Mouse (Mus musculus) layer of hippocampus, postnatal 14 days (tissue): ENCODE measurements around the gene Tcp11l2. TPM values are rescaled to one million over a fixed set of nuclear protein-coding genes. Genes with fewer than 3 reads are reported as not detected.

Experiments
- DNase-seq, 2 experiments: peaks; one replicate each; pipeline ENCODE4 v3.0.0; 2021 to 2022; ENCODE audit warnings: low spot score in 2 of 2, mixed read lengths in 1 of 2
- long read RNA-seq, 2 experiments: library from polyadenylated mRNA; stranded (forward); transcript quantifications; one replicate each; pipeline ENCODE4 v2.0.0; 2021
- total RNA-seq, 2 experiments: library from RNA; stranded (reverse); gene quantifications; 2 replicates each; pipeline ENCODE4 v1.2.3; 2021

Gene Tcp11l2
- total RNA-seq = 10 to 100 TPM; 24.5 to 25.2 TPM
- long read RNA-seq, experiment 1, transcript Tcp11l2-201 (10 exons, 2,725 nt) = major isoform, 16 of 20 reads
- long read RNA-seq, experiment 1, partial matches to known transcripts = 3 of 20 reads
- long read RNA-seq, experiment 1, other reads (novel, unspliced or antisense) = 1 of 20 reads
- long read RNA-seq, experiment 2, transcript Tcp11l2-201 (10 exons, 2,725 nt) = major isoform, 30 of 33 reads
- long read RNA-seq, experiment 2, partial matches to known transcripts = 2 of 33 reads
- long read RNA-seq, experiment 2, other reads (novel, unspliced or antisense) = 1 of 33 reads

DNA sequence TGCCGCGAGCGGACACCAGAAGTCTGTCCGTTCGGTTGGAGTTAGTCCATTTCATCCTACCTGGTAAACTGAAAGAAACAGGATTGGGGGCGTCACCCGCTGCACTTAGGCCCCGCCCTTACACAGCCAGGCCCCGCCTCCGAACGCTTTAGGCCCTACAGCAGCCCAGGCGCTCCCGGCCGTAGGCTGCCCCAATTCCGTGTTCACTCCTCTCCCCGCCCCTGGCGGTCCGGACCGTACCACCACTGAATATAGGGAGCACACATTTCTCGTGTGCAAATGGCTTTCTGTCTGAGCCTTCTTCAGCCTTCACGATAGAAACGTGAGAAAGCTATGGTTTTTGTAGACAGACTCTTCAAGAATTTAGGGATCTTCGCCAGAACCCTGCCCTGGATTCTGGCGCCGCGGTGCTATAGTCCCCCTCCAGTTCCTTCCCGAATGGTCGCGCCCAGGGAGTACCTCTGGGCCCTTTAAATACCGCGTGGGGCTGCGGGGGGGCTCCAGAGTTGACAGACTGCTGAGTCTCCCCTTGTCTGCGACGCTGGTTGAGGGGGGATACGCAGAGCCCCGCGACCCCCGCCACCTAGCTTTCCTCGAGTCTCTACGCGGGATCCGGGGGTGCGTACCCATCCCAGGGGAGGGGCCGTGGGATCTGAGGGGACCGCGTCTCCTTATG is at the start of gene Tcp11l2:
Gene Tcp11l2, plus strand, starts transcription at position 232 of the 676 bp plus-strand sequence.
- peak; percentile 94 for DNase-seq

DNA sequence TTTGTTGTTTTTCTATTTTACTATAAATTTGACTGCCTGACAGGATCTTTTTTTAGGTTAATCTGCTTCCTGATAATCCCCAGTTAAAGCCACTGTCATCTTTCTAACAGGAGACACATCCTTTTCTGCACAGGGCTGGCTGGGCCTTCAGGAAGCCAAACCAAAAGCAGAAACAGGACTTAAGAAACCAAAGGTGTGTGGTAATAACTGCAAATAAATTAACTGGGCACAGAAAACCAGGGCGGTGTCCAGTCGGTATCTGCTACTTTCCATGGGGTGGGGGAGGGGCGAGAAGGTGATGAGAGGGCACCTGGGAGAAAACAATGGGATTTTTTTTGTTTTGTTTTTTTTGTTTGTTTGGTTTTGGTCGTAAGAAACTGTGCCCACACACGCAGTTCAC is 49.4 kb upstream of the Tcp11l2 start:
- DNase-seq = no peak

DNA sequence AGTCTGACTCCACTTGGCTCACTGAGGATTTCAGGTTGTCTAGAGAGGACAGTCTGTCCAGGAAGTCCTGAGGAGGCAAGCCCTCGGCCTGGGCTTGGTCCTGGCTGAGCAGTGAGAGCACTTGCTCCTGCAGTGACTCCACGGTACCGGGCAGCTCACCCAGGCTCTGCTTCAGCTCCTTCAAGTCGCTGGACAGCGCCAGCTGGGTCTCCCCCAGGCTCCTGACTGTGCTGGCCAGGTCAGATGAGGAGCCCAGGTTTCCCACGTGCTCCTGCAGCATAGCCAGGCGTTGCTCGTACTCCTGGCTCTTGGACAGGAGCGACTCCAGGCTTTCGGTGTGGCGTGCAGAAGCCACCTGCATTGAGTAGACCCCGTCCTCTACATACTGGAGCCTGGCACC is 48.8 kb upstream of the Tcp11l2 start:
- no peak for DNase-seq

DNA sequence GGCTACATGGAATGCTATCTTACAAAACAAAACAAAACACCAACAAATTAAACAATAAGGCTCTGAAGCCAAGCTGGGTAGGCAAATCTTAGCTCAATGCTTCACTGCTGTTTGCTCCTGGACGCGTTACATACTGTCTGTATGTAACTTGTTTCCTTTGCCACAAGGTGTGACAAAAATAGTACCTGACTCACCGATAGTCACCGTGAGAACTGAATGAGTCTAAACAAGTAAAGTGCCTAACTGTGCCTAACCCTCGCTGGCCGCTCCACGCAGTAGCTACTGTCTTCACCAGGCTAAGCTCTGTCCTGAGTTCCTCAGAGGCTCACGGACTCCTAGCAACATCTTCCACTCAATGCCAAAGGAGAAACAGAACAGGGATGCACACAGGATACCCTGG is 46.0 kb upstream of the Tcp11l2 start:
- no peak for DNase-seq

DNA sequence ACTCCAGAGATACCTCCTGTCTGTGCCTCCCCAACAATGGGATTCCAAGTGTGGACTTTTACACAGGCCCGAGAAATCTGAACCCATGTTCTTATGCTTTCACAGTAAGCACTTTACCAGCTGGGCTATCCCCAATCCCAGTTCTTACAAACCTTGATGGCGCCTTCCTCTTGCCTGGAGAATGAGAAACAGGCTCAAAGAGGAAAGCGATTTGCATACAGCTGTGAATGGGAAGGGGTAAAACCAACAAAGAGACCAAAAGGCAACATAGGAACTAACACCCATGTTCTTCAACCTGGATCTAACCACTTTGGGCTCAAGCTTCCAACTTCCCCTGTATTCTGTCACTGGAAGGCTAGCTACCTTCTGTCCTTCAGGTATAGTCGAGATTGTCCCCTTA is 44.9 kb upstream of the Tcp11l2 start:
- DNase-seq = no peak

DNA sequence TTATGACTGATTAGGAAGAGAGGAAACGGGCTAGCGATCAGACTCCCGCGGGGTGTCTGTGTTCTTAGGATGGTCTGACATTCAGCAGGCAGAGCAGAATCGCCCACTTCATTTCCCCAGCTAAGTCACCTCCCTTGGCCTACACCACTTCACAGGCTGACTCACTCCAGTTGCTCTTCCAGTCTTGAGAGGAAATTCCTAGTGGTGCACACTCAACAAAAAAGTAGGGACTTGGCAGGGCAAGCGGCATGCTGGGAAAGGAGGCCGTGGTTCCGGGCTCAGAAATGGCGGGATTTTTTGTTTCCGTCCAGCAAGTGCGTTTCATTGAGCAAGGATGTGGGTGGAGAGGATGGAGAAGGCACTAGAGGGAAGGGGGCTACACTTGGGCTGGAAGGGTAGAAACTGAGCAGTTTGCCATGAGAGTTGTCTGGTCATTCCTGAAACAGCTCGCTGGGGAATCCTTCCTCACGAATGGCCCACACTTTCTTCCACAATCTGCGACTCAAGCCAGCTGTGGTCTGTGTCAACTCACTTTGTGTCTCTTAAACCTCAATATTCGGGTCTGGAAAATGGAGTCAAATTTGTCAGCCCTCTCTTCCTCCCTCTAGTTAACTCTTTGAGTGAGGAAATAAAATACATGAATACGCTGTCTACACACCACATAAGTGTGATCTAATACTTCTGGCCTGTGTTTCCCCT is 44.1 kb upstream of the Tcp11l2 start:
- DNase-seq = no peak

DNA sequence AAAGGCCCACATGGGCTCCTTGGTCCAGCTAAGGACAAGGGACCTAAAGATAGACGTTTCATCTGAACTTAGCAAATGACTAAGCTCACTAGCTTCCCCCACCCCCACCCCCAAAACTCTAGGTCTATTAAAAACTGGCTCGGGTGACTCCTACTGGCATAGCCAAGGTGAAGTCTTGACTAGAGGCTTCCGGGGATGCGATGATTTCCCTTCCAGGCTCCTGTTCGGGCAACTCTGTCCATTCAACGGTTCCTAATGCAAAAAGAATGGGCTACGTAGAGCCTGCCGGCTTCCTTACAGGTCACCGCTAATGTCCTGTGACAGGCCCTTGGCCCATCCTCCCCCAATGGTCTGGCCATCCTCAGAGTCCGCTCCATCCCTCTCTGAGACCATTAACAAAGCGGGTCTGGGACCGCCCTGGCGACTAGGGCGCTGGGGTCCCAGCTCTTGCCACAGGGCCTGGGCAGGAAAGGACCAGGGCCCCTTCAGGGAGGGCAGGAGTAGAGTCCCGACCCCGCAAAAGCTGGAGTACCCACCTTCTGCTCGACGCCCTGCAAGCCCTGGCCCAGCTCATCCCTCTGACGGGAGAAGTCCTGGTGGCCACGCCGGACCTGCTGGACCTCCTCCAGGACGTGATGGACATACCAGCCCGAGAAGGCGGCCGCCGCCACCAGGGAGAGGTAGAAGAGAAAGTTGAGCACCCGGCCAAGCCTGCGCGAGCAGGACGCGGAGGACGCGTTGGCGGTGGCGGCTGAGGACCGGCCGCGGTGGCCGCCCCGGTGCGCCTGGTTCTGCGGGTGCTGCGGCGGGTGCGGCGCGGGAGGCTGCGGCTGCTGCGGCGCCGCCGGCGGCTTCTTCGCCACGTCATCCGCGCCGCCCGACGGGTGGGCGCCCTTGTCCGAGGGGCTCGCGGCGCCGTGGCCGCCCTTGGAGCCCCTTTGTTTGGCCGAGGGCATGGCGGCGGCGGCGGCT is 43.2 kb upstream of the Tcp11l2 start:
- peak in 1 of 2 experiments; percentile 34 for DNase-seq

DNA sequence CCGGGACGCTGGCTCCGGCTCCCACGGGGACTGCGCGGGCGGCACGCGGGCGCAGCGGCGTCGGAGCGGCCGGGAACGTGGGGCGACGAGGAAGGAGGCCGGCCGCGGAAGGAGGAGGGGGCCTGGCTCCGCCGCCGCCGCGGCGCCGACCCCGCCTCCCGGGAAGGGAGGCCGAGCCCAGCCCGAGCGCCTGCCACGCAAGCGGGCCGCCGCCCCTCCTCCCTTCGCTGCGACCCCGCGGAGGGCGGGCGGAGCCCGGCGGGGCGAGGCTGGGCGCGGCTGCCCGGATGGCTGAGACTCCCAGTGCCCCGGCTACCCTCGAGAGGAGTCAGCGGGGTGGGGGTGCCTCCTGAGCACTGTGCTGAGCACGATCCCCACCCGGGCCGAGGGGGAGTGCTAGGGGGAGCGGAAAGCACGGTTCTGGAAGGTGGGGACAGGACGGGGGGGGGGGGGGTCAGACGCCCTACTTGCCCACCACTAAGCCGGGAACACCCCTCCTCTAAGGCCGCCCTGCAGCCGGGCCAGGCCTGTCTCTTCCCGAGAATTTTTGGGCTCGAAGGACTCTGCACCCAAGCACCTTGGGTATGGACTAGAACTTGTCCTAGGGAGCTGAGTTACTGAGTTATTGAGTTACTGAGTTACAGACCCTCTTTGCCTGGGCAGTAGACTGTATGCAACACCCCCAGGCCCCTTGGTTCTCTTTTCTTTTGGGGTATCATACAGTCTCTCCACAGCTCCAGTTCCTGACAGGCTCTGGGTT is 42.3 kb upstream of the Tcp11l2 start, which contains the start of gene Ckap4:
Gene Ckap4, minus strand, starts transcription at position 151 of the 760 bp plus-strand sequence.
- DNase-seq = peak; percentile 33 to 45

DNA sequence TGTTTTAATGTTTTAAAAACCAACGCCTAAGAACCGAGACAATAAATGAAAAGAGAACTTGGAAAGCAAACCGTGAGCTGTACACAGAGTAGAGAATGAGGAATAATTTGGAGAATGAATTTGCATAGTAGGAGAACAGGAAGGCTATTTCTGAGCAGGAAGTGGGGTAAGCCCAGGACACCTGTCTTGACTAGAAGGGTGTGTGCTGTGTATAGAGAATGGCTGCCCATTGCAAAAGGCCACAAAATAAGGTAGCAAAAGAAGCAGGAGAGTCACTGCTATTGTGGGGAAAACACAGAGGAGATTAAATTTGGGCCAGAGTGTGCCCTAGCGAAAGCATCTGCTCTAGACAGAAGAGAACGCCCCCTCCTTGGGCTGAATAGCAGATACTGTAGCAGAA is 41.0 kb upstream of the Tcp11l2 start:
- DNase-seq = no peak

DNA sequence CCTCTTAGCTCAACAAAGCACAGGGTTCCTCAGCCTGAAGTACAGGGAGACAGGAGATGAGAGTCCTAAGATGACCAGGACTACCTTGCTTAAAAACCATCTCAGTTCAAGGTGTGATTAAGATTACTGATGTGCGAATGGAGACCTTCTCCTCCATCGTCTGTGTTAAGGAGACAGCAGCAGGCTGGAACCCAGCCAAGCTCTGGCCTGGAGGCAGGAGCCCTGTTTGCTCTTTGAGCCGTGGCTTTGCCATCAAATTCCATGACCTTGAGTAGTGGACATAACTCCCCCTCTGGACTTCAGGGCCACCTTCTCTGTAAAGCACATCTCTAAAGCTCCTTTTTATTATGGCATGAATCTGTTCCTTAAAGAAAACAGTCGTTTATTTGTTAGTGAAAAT is 40.6 kb upstream of the Tcp11l2 start:
- no peak for DNase-seq

DNA sequence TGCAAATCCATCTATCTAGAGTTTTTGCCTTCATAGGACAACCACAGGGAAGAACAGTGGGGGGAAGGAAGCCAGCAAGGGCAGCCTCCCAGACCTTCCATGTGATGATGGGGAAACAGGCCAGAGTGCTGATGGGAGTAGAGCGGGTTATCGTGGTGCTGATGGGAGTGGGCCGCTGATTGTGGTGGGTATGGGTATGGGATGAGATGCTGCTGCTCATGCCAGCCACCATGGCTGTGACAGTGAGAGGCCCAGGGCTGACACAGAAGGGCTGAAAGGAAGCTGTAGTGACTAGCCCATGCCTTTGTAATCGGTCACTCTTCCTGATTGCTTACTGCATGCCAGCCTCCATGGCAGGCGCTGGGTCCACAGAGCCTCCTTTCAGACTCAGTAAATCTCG is 36.8 kb upstream of the Tcp11l2 start:
- no peak for DNase-seq

DNA sequence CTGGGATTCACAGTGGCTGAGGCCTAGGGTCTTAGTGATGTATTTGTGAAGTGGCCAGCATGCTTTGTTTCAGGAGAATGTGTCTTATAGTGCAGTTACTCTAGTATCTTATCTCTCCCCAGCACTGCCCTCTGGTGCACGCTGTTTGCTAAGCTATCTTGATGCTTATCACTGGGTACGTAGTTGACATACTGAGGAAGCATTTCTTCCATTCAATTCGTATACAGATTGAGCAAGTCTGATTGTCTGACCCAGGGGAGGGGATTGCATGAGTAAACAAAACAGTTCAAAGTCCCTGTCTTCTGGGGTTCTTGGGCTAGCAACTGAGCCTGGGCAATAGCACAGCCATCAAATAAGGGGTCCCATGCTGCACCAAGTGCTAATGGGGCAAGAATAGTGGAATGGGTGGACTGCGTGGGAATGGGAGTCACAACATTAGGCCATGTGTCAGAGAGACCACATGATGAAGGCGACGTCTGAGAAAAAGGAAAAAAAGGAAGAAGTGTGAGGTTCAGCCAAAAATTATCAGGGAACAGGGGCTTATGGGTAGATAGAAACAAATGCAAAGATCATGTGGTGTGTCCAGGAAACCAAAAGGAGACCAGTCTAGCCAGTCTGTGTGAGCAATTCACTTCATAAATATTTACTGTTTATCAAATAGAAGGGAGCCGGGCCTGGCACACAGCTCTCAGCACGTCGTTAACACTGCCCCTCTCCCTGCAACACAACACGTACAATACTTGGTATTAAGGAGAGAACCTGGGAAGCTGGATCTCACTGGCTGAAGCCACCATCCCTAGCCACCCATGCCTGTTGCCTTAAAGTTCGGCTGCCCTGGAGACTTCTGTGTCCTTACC is 33.4 kb upstream of the Tcp11l2 start:
- no peak for DNase-seq

DNA sequence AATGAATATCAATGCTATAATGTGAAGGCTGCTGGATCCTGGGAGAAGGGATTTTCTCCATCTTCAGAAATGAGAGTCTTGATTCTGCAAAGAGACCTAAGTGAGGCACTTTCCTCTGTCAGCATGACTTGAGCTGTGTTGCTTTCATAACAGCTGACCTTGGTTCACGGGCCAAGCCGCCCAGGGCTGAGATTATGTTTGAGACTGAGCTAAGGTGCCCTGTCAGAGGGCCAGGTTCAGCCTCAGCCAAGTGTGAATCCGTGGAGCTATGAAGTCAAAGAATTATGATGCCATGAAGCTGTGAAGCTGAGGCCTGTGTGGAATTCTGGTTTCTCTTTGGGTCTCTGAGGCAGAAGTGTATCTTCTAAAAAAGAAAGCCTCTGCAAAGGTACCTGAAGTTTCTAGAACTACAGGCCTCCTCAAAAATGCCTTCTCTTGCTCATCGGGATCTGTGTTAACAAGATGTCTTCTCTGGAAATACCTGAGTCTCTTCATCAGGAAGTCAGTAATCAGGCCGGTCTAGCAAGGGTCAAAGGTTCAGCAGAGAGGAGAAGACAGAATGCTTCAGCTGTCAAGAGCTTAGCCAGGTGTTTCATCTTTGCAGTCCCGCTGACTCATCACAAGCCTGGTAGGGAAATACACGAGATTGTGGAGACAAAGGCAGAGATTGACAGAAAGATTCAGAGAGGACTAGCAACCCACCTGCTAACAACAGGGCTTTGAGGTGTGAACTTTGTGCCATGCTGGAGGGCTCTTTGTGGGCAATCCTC is 31.4 kb upstream of the Tcp11l2 start:
- no peak for DNase-seq

DNA sequence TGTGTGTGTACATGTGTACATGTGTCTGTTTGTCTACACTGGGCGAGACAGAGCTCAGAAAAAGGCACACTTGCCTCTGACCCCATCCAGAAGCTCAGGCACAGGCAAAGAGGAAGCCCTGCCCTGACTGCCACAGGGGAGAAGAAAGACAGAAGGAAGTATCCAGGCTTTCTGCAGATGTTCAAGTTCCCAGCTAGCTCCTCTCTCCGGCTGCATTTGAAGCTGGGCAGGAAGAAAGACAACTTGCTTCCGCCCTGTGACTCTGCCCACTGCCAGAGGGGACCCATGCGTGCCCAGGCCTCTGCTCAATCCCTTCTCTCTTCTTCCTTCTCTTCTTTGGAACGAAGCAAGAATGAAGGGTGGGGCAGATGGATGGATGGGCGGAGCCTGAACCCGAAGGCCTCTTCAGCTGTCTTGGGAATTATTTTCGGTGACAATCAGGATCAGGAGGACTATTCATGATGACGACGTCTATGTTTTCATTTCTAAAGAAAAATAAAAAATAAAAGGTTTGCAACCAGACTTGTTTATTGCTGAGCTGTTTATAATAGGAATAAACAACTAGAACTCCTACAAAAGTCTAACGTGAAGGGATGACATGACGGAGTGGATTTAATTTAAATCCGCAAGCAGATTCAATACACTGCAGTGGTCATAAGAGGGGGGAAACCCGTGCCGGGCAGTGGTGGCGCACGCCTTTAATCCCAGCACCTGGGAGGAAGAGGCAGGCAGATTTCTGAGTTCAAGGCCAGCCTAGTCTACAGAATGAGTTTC is 27.1 kb upstream of the Tcp11l2 start:
- DNase-seq = no peak

DNA sequence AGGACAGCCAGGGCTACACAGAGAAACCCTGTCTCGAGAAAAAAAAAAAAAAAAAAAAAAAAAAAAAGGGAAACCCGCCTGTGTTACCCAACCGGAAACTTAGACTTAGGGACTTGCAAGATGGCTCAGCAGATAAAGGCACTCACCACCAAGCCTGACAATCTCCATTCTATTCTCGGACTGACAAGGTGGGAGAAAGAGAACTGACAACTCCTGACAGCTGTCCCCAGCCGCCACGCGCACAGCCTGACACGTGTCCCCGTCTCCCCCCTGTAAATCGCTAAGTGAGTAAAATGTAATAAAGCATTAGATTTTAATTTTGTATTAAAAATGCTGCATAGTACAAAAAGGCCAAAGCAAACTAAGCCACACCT is 26.5 kb upstream of the Tcp11l2 start:
- DNase-seq = no peak

DNA sequence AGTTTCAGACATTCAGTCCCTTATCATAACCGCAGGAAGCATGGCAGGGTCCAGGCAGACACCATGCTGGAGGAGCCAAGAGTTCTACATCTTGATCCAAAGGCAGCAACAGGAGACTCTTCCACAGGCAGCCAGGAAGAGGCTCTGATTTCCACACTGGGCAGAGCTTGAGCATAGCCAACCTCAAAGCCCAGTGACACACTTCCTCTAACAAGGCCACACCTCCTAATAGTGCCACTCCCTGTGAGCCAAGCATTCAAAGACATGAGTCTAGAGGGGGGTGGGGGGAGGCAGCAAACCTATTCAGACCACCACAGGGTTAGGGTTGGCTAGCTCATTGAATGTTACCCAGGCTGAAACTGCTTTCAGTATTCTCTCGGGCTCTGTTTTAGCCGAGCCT is 24.6 kb upstream of the Tcp11l2 start:
- no peak for DNase-seq

DNA sequence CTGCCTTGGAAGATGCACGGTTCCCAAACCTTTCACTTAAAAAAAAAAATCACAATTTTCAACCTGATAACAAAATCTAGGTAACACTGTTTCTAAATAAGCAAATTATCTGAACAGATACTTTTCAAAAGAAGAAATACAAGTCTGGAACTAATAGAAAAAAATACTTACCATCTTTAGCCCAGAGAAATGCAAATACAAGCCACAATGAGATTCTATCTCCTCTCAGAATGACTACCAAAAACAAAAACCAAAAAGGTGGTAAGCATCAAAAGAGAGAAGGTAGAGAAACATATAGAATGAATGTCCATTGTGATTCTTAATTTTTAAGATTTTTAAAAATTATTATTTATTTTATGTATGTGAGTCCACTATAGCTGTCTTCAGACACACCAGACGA is 23.9 kb upstream of the Tcp11l2 start:
- no peak for DNase-seq
